Mouse (Mus musculus): ENCODE results near the gene Hsd11b2.

Gene Hsd11b2

DNA sequence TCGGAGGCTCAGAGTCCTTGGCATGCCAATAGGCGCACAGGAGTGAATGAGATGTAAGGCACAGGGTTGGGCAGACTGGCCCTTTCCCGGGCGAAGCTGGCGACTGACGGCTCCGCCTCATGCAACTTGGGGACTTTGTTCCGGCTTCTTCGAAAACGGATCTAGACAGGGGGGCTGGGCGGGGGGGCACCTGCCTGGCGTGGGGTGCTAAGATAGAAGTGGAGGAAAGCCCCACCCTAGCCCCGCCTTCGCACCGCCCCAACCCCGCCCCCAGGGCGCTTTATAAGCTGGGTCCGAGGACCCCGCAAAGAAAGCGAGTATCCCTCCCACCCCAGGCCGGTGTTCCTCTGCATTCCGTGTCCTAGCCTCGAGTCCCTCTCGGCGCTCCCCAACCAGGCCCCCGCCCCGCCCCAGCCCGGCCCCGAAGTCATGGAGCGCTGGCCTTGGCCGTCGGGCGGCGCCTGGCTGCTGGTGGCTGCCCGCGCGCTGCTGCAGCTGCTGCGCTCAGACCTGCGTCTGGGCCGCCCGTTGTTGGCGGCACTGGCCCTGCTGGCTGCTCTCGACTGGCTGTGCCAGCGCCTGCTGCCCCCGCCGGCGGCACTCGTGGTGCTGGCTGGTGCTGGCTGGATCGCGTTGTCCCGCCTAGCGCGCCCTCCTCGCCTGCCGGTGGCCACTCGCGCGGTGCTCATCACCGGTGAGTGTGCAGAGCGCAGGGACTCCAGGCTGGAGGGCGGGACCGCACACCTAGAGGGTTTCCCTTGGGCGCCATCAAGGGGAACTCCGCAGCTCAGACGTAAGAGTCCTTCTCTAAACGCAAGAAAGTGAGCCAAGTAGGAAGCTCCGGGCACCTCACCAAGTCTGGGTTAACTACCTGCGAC is at the start of gene Hsd11b2:
Gene Hsd11b2, plus strand, starts transcription at position 320 of the 878 bp plus-strand sequence.
- no peak for DNase-seq (ENCODE audit: low read depth, low spot score)

DNA sequence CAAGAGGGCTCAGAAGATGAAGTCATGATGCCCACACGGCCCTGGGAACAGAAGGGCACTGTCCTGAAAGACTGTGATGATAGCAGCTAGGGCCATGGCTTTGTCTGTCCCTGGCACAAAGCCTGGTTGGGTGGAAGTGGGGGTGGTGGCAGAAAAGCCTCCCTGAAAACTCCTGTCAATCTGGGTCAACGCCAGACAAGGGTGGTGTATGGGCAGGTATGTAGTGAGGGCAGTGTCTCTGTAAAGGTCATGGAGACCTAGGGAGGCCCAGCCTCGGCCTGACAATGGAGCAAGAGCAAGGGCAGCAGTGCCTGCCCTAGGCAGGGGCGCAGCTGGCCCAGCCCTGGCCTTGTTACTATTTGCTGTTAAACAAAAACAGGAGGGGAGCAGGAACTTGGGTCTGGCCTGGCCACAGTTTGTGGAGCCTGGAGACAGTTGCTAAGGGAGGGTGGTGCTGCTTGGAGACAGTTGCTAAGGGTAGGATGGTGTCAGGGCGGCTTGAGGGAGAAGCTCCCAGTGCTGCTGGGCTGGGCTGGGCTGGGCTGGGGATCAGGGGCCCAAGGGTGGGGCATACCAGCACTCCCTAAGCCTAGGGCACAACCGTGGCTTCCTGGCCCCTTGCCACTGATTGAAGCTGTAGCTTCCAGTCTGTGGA is 49.4 kb upstream of the Hsd11b2 start:
- no peak for DNase-seq (ENCODE audit: low read depth, low spot score)

DNA sequence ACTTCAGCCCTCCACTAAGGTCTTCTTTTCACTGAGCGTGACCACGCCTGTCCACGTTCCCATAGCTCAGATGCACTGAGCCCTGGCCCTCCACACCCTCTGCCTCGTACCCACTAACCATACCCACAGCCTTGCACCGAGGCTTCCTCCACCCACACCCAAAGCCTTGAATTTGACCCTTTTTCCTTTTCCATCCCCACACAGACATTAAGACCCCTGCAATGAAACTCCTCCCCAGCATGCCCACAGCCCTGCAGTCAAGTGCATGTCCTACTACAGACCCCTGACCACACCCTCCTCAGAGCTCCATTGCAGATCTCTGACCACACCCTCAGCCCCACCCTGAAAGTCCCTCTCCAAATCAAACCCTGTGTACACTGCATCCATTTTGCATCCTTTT is 48.7 kb upstream of the Hsd11b2 start:
- DNase-seq (ENCODE audit: low read depth, low spot score): no peak

GRCm38 (mm10) chr8:105470262-105470661 is 48.3 kb upstream of the Hsd11b2 start:
- no peak for DNase-seq (ENCODE audit: low read depth, low spot score)

DNA sequence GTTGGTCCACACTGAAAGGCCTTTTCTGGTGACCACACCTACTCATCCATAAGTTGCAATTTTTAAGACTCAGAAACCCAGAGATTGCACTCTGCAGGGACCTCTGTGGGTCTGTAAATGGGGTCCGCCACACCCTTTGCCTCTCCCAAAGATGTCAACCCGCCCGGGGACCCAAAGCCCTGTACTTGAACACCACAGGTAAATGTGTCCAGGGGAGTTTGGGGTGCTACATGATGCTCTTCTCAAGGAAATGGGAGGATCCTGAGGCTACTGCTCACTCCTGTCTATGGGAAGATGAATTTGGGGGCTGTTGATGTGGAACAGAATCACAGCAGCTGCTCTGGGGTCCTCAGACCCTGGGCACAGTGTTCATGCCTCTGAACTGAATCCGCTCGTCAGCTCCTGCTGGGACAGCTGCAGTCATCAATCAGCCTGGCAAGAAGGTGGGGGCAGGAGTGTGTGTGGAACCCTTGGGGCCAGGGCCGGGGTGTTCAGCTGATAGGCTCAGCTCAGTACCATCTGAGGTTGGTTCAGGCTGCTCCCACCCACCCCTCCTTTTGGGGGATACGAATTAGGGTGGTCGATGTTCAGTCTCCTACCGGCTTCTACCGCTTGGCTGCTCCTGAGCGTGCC is 47.8 kb upstream of the Hsd11b2 start:
- DNase-seq (ENCODE audit: low read depth, low spot score): no peak

- DNase-seq (ENCODE audit: low read depth, low spot score): peak; percentile 90
These were observed 47.1 kb upstream of the Hsd11b2 start, which contains the start of gene Tppp3 for GRCm38 (mm10) chr8:105471314-105472015. TSS of gene Tppp3 (minus strand) at chr8:105471526.

DNA sequence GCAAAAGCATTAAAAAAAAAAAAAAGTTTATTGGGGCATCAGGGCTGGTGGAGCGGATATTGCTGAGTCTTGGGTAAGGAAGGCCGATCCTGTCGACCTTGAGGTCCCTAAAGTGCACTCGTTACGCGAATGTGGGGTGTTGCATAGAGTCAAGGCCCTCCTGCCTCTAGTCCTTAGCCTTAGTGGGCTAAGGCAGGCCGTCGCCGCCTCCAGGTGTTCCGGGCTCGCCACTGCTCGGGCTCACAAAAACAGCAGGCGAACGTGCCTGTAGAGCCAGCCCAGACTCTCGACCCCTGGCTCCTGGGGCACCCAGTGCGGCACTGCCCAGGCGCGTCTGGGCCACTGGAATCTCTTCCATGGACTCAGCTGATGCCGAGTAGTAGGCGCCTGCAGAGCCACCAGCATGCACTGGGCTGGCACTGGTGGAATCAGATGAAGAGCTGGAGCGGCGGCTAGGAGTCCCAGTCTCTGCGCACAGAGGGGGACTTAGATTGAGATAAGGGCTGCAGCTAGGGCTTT is 46.1 kb upstream of the Hsd11b2 start:
- DNase-seq (ENCODE audit: low read depth, low spot score): no peak

DNA sequence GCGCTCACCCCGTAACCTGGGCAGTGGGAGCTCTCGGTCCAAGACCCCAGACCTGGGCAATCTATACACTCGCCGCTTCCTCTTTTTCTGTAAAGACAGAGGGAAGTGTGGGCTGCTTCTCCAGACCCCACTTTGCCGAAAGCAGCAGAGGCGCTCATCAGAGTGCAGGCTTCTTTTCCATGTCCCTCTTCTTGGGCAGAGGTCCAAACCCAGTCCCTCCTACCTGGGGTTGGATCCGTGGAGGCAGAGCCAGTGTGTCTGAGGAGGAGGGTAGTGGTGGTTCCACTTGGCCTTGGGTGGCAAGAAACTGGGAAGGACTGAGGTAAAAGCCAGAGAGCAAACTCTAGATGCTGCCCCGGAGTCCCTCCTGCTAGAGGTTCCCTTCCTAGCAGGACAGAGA is 45.6 kb upstream of the Hsd11b2 start:
- no peak for DNase-seq (ENCODE audit: low read depth, low spot score)

DNA sequence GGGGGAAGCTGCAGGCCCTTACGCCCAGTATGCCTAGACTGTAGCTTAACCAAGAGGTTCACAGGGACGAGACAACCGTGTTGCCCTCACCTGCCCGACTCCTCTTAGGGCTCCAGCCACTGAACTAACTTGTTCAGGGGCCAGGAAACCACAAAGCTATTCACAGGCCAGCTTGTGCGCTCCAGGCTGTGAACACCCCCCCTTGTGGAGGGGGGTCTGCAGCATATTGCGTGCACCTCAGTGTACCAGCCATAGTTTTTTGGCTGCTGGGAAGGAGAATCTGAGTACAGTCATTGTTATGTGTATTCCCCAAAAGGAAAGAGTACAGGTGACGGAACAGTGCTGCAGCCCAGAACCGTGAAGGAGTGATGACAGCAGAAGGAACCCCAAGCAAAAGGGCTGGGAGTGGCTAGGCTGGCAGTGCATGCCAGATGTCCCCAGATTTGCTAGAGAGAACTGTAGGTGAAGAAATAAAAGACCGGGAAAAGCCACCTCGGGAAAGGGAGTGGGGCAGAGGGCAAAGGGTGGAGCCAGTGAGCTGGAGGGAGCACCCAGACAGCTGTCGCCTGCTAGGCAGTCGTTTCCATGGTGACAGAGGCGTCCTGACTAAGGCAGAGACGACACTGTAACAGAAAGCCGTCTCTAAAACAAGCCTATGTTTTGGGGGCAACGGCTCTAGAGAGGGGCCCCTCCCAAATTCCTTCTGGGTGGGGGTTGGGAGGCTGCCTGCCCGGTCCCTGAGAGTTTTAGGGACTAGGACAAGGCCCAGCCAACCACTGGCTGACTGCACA is 44.5 kb upstream of the Hsd11b2 start:
- DNase-seq (ENCODE audit: low read depth, low spot score): no peak

- no peak for DNase-seq (ENCODE audit: low read depth, low spot score)
These were observed 43.9 kb upstream of the Hsd11b2 start for GRCm38 (mm10) chr8:105474680-105475079.

DNA sequence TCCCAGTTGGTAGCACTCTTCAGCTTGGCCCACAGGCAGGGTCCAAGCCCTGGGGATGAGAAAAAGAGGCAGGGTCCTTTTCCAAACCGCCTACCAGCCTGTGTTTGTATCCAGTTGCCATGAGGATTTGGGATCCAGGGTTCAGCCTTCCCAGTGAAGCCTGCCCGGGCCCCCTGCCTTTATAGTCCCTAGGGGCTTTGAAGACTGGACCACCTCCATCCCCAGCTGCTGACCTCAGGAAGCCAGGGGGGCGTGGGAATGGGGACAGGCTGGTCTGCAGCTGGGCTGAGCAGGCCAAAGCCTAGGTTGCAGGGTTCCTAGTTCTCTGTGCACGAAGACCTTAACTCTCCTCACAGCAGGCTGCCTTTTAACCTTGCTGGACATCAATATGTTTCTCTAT is 43.3 kb upstream of the Hsd11b2 start:
- DNase-seq (ENCODE audit: low read depth, low spot score): no peak

DNA sequence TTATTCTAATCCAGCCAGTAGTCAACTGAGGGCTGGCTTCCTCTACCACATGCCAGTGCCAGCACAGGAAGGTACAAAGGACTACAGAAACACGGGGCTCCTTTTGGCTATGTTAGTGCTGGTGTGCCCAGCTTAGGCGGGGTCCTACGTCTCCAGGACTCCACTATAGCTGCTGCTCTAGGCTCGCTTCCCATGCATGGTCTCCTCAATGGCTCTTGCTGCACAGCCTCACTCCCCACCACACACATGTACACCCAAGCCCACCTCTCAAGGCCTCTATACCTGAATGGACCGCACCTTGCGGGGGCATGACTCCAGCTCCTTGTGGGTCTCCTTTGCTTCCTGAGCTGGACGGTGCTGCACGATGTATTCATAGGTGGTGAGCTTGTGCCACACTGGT is 42.8 kb upstream of the Hsd11b2 start:
- DNase-seq (ENCODE audit: low read depth, low spot score): no peak

GRCm38 (mm10) chr8:105476161-105476560 is 42.4 kb upstream of the Hsd11b2 start:
- DNase-seq (ENCODE audit: low read depth, low spot score): no peak

- no peak for DNase-seq (ENCODE audit: low read depth, low spot score)
These were observed 41.7 kb upstream of the Hsd11b2 start for GRCm38 (mm10) chr8:105476628-105477413.

GRCm38 (mm10) chr8:105477792-105478191 is 40.8 kb upstream of the Hsd11b2 start:
- no peak for DNase-seq (ENCODE audit: low read depth, low spot score)

DNA sequence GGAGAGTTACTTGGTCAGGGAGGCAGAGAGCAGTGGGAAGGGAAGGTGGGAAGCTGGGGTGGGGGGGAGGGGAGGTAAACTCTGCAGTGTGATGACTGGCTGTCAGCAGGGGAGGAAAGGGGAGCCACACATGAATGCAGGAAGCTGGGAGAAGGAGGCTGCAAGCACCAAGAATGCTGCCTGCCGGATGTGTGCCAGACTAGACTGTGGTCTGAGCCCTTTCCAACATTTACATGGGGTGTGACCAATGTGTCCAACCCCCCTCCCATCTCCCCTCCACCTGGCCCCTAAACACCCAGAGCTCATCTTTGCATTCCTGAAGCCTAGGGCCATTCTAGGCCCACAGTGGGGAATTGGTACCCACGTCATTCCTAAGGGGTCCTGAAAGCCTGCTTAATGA is 37.5 kb upstream of the Hsd11b2 start:
- no peak for DNase-seq (ENCODE audit: low read depth, low spot score)

GRCm38 (mm10) chr8:105481453-105481852 is 37.1 kb upstream of the Hsd11b2 start:
- peak; percentile 85 for DNase-seq (ENCODE audit: low read depth, low spot score)

DNA sequence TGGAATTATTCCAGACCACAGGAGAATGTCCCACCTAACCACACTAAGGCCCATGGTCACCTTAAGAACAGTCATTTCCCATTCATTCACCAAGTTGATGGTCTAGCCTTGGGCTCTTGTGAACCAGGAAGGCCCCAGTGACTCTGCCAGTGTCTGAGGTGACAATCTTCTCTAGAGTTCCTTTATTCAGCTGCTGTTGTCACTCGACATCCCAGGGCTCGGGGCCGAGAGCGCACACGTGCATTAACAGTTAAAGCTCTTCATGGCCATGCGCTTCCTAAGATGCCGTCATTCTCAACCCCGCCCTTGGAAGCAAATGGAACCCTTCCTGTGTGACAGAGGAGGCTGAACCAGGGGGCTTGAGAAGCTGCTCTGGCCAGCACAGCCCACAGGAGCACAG is 36.4 kb upstream of the Hsd11b2 start:
- DNase-seq (ENCODE audit: low read depth, low spot score): no peak

- DNase-seq (ENCODE audit: low read depth, low spot score): no peak
These were observed 35.1 kb upstream of the Hsd11b2 start for GRCm38 (mm10) chr8:105483212-105484029.
